Mouse (Mus musculus) cerebellum, postnatal 4 days (tissue): ENCODE measurements around the gene Crtc3.
A peak's percentile ranks its signal among the peaks of the same experiment; 100 is the strongest.

Source experiments
- DNase-seq, 2 experiments: peaks; one replicate each; pipeline ENCODE4 v3.0.0; 2022; ENCODE audit warnings: low spot score in 2 of 2, mixed read lengths in 1 of 2

Crtc3 gene

DNA sequence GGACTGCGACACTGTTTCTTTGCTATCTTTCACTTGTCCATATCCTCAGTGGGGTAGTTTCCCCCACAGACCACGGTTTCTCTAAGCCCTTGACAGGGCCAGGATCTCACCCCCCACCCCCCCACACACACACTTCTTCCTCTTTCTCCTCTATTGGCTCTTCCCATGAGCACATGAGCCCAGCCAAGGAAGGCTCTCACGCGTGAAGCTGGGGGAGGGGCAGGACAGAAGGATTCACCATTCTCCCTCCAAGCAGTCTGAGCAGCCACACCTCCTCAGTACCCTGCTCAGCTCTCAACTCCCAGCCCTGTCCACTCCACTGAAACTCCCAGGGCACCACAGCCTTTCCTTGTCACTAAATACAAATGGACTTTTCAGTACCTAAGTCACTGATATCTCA is 47.2 kb downstream of the Crtc3 start:
- peak in 1 of 2 experiments; percentile 50 for DNase-seq

DNA sequence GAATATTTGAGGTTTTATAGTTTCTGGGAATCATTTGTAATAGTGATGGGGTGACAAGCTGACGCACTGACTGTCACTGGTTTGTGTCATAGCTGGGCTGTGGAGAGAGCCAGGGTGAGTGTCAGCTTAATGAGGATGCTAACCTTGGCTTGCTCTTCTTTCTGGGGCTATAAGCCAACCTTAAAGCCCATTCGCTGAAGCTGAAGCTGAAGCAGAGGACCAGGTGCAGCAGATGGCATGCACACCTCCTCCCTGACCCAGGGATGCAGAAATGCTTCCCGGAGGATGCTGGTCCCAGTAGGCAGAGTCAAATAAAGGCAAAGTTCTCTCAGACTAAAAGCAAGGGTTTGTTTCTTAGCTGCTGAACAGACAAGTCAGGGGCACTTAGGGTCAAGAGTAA is 48.7 kb downstream of the Crtc3 start:
- no peak for DNase-seq

DNA sequence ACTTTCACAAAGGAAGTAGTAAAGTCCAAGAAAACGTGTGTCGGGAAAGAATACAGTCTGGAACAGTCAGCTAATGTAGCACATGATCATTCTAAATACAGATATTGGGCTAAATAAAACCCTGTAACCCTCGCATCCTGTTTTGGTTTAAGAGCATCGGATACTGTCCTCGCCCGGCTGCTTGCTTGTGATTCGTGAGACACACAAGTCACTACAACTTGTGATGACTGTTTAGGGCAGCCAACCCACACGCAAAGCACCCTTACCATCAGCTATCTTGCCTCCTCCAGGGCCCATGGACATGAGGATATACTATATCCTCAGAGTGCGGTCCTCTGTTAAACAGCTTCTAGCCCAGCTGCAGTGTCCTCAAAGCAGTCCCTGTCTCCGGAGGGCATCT is 50.2 kb downstream of the Crtc3 start:
- no peak for DNase-seq

DNA sequence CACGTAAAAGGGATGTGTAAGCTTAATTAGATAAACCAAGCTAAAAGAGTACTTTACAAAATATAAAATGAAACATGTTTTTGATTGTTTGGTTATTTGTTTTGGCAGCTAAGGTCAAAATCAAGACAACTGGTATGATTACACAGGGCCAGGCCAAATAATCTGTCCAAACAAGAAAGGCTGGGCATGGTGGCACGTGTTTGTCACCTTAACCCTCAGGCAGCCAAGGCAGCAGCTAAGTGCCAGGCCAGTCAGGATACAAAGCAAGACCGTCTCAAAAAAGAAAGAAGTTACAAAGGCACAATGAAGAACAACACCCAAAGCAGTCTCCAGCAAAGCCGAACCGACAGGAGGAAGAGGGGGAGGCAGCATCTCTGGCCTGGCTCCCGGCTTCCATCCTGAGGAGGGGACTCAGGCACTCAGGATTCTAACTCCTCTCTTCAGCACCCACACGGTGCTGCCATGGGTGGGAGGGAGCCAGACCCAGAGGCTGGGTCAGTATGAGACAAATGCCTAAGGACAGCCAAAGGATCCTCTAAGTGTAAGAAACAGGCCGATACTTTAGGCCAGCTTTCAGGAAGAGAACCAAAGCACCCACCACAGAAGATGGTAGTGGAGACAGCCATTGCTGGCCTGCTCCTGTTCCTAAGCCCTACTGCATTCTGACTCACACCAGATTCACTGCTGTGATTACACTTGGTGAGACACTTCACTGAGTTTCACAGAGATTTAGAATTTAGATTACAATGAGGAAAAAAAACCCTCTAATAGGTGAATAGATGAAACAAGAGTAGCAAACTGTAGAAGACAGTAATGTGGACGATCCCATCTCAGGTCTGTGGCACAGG is 51.5 kb downstream of the Crtc3 start:
- no peak for DNase-seq

DNA sequence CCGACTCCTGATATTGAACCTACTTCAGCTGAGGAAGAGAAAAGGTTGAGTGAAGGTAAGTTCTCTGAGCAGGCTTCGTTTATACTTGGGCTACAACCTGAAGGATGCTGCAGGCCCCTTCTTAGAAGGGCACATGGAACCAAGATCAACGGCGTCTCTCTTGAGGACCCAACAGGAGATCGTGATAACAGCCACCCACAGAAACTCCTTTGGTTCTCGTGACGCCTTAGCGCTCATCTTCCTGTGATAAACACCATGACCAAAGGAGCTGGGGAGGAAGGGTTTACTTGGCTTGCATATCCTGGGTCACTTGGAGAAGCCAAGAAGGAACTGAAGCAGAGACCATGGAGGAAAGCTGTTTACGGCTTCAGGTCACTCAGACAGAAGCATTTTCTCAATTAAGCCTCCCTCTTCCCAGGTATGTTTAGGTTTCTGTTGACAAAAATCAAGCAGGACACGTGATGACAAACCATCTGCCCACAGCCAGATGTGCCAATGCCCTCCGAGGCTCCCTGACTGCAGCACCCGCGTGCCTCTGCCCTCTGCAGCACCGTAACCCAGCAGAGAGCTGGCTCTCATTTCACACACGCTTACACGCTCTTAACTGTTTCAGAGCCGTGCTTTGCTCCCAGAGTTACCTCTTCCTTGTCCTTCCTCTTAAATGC is 52.3 kb downstream of the Crtc3 start:
- no peak for DNase-seq

DNA sequence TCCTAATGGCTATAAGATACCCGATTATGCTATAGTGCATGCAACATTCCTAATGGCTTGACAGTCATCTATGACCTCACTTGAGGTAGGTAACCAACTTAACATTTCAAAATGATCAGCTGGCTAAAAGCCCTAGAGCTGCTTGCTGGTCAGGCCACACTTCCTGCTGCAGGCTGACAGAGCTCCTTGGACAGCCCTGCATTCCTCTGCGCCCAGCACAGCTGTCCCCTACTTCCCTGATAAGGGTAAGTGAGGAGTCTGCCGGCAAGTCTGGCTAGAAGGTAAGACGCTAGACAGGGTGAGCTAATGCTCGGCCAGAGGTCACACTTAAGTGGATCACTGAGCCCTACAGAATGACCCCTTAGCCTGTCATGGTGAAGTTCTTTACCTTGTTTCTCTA is 52.8 kb downstream of the Crtc3 start:
- no peak for DNase-seq

DNA sequence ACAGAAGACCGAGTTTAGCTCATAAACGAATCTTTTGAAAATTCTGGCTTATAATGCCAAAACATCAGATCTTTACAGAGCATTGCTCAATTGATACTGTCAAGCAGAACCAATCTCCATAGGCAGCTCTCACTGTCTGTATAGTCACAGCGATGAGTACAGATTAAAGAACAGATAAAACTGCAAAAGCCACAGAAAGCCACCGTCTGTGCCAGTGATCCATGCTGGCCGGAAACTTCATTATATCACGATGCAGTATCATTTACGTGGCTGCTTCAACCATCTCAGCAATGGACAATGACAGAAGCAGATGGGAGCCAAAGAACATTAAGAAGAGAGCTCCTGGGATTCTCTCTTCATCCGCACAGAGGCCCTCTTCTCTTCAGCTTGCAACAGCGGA is 53.9 kb downstream of the Crtc3 start:
- no peak for DNase-seq

DNA sequence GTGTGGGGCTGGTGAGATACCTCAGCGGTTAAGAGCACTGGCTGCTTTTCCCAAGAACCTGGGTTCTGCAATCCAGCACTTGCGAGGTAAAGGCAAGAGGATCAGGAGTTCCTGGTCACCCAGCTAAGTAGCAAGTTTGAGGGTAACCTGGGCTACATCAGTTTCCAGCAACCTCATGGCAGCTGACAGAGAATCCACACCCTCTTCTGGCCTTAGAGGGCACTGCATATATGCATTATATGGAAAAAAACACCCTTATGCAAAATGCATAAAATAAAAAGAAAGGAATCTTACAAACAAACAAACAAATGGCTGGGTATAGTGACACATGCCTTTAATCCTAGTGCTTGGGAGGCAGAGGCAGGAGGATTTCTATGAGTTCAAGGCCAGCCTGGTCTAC is 55.0 kb downstream of the Crtc3 start:
- DNase-seq, result no peak

DNA sequence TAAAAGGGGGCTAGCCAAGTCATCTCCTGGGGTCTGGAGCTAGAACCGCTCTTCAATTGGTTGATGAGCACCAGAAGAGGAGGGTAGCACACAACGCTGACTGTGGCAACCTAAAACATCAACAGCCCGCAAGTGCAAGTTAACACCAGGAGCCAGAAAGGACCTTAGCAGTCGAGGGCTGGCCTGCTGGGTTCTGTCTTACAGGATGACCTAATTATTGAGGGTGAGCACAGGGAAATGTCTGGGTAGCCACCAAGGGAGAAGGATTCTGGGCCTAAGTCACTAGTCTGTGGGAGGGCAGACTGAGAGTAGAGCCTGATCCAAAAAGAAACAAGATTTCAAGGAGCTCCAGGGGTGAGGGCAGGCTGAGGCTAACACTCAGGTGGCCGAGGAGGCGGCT is 56.7 kb downstream of the Crtc3 start:
- DNase-seq, result no peak

DNA sequence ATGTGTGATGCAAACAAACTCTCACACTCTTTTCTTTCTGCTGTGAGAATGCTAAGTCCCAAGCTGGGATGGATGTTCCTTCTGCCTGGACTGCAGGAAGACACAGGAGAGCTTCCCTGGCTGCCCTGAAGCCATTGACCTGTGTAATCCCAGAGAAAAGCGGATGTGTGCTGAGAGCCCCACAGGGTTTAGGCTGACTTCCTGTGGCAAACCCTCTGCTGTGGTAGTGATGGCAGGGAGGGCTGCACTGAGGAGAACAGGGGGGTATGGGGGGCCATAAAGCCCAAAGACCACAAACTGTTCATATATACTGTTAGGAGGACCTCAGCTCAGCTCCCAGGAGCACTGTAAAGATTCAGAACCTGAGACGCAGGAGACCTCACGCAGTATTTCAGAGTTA is 57.3 kb downstream of the Crtc3 start:
- DNase-seq, result no peak

DNA sequence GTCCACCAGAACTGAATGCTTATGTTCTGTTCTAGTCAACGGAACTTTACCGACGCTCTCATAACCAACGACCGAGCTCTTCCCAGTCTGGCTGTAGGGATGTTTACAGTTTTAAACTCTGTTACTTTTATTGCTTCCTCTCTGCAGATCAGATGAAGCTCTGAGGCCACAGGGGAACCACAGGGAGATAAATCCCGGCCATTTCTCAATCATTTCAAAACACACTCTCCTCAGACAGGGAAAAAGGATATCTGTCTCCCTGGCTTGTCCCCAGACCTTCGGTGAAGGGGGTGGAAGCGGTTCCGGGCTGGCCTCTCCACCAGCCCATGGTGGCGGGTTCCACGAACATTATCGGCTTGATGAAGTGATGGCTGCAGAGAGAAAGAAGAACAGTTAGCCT is 59.3 kb downstream of the Crtc3 start:
- no peak for DNase-seq

DNA sequence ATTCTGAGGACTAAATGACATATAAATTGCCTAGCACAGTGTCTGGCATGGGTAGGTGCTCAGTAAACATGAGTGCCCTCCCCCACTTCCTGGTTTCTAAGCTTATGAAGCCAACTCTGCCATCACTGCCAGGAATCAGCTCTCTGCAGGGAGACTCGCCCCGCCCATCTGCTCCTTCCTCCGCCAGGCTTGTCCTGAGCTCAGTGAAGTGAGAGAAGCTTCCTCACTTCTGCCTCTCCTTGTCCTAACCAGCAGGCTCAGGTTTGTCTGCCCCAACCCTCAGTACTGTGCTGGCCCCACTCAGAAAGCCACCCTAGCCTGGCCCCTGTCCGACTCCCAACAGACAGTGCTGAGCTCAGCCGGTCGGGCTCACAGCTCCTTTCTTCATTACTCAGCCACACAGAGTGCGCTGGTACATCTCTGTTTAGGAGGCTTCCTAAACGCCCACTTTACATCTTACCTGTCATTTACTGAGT is 59.9 kb downstream of the Crtc3 start:
- peak in 1 of 2 experiments; percentile 52 for DNase-seq

DNA sequence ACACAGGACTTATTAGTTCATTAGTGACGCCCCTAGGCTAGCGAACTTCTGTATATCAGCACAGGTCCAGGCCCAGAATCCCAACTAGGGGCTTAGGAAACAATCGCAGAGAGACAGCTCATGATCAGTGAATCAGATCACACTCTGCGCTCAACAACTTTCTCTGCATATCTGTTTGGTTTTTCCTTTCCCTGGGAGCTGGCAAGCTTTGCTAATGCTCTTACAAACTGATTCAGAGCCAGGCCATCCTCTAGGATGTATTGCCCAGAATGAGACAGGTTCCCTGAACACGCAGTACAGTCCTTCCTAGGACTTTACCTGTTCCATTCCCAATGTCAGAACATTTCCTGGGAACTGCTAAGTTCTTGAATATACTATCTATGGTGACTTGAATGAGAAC is 61.7 kb downstream of the Crtc3 start:
- DNase-seq, result no peak

DNA sequence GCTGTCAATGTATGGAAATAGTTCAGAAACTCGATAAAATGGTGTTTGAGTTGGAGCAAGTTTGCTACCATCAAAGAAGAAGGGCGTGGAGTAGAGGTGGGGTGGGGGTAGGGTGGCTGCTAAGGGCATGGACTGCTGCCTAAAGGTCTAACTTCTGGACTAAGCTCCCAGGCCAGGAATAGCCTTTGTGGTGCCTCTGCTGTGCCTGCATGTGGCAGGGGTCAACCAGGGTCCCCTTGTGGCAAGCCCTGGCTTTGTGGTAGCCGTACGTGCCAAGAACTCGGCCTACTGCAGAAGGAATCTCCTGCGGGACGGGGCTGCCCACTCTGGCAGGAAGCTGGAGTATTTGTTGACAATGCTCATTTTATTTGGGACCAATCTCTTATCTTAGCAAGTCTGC is 62.8 kb downstream of the Crtc3 start:
- DNase-seq, result no peak

DNA sequence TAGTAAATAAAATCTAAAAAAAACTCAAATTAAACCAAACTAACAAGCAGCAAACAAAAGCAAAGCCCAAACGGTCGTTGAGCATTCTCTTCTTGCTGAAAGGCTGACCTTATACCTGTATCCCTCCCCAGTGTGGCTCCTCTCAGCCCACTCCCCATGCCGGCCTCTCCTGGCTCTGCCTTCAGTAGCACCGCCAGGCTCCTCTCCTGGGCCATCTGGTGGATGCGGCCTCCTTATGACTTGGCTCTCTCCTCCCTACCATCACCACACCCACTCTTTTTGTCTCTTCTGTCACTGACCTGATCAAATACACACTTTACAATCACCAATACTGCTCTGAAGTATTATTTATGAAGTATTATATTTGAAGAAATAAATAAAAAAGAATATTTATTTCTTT is 65.4 kb downstream of the Crtc3 start:
- no peak for DNase-seq

DNA sequence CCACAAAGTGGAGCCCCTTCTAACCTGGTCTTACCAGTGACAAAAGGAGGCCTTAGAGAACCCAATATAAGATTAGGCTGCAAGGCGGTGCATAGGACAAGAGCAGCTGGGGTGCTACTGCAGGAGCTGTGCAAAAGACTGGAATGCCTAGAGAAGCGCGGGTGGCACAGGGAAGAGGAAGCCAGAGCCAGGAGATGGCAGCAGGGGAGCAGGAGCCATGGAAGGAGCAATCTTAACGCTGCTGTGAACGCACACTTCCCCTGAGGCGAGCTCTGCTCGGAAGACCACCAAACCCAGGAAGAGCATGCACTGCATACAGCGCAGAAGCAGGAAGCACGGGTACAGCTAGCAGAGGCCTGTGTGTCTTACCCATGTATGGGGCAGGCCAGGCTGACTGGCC is 72.6 kb downstream of the Crtc3 start:
- DNase-seq, result no peak

DNA sequence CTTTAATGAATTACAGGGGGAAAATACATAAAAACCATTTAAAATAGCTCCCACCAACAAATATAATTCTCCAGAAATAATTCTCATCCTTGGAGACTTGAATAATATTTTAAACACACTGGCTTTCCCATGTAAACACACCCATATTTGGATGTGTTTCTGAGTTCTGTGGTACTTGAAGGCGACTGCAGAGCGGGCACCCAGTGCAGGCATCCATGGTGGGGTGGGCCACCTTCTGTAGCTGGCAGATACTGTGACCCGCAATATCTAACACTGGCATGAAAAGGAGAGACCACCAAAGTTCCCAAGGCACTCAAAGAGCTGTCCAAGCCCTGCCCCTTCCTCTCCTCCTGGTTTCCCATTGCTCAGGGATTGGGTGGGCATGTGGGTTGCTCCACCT is 74.6 kb downstream of the Crtc3 start:
- no peak for DNase-seq

DNA sequence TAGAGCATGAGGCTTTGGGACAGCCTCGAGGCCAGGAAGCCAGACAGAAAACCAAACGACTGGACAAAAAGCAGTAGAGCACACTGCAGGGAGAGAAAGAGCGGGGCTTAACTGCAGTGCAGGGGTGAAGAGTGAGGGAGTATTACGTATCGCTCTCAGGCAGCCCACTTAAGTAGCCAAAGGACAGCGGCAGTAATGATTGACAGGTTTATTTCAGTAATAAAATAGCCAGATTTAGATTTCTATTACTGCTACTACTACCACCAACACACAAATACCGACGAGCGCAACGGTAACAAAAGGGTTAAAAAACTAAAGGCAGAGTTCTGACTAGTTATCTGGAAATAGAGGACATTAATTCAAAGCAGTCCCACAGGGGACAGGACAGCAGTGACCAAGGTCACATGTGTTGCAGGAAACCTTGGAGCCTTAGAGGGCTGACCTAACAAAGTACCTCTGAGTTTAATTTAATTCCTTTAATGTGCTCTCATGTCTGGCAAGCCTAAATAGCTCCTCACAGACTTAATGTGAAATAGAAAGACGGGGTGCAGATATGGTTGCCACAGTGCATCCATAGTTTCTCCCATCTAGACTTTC is 76.4 kb downstream of the Crtc3 start:
- no peak for DNase-seq

DNA sequence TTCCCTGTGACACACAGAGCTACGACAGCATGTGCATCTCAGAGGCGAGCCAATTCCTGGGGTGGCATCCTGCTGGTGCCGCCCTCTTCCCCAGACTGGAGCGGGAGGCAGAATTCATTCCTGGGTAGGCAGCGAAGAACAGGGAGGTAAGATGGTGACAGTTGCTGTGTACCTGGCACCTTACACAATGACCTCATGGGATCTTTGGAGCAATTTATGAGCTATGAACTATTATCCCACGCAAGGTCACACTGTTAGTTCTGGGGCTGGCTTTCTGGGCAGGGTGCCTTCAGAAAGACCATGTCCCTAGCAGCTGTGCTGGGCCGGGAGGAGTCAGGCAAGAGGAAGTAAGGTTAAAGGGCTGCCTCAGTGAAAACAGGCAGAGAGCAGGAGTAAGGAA is 77.0 kb downstream of the Crtc3 start:
- DNase-seq, result no peak

DNA sequence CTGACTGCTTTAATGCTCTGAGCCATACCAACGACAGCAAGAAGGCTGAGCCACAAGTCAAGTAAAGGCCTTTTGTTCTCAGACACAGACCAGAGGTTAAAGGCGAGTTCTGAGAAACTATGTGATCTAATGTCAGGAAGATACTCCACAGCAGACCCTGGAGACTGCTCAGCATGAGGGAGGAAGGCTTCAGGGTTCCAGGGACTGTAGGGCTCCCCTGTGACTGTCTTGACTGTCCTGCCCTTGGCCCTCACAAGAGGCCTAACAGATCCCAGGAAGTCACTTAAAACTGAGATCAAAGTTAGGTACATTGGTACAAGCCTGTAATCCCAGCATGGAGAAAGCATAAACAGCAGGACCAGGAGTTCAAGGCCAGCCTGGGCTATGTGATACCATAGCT is 81.2 kb downstream of the Crtc3 start:
- no peak for DNase-seq

DNA sequence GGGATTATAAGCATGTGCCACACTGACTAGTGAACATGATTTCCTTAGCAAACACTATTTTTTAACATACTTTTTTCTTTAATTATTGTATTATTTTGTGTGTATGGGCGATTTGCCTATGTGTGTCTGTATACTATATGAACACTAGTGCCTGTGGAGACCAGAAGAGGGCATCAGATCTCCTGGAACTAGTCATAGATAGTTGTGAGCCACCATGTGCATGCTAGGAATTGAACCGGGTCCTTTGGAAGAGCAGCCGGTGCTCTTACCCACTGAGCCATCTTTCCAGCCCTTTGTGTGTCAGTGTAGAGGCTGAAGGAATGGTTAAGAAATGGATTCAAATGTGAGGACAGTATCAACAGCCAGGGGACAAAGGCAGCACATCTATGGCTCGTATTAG is 82.2 kb downstream of the Crtc3 start:
- no peak for DNase-seq

DNA sequence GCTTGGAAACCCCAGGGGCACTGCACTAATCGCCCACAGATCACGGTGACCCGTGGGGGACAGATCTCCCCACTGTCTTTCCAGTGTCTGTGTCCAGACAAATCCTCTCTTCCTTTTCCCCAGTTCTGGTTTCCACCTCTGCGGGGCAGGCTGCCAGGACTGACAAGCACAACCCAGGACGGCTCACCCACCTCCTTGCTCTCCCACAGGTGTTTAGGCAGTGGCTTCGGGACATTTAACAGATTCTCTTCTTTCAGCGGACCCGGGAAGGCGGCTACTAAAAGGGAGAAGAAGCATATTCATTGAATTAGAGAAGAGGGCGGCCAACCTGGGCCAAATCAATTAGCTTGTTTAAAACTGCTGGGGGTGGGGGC is 83.1 kb downstream of the Crtc3 start:
- no peak for DNase-seq

DNA sequence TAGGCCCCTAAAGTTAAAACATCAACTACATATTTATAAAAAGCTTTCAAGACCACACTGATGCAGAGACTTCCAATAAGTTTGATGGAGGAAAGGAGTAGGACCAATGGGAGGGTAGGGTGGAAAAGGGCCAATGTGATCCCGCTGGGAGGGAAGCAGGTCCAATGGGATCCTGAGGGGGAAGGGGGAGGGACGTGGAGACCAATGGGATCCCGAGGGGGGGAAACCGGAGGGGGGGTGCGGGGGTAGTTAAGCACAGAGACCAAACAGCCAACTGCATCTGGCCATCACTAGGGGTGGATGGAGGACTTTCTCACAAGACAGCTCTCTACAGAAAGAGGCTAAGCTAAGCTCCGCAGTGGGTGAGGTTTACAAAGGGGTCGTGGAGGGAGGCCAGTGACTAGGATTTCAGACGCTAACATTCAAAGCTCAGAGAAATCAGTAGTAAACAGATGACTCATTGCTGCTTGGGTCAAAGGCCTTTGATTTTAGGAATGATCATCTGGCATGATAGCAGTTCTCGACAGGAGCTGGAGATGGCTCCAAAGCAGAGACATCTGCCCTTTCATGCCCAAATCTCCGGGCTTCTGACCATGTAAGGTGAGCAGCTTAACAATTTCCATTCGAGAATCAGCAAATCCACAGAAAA is 83.6 kb downstream of the Crtc3 start:
- DNase-seq, result no peak
